Mouse (Mus musculus) C2C12 (cell line): ENCODE measurements around the gene Etnk1. TPM values are rescaled to one million over a fixed set of nuclear protein-coding genes. Genes with fewer than 3 reads are reported as not detected.

Experiments
- H3K27me3 ChIP-seq: one replicate; pipeline ENCODE4 v1.6.1; 2011; ENCODE audit not compliant: control insufficient read depth, insufficient read depth, insufficient read length
- H3K36me3 ChIP-seq: one replicate; pipeline ENCODE4 v1.6.1; 2011; ENCODE audit not compliant: control insufficient read depth, insufficient read depth
- H3K4me3 ChIP-seq: one replicate; pipeline ENCODE4 v1.5.1; 2011; ENCODE audit warnings: mild to moderate bottlenecking, control low read depth; ENCODE audit not compliant: poor library complexity, insufficient read depth, severe bottlenecking
- H3K79me2 ChIP-seq: one replicate; pipeline ENCODE4 v1.6.1; 2011; ENCODE audit not compliant: control insufficient read depth, insufficient read depth
- H3K79me3 ChIP-seq: one replicate; pipeline ENCODE4 v1.6.1; 2011; ENCODE audit warnings: low read depth, control low read depth
- H3ac ChIP-seq: one replicate; pipeline ENCODE3; 2011; ENCODE audit warnings: low read depth; ENCODE audit not compliant: control insufficient read depth, insufficient read length
- CEBPB ChIP-seq: IDR thresholded peaks from one replicate; pipeline ENCODE4 v1.6.1; 2011; ENCODE audit warnings: low read depth, mild to moderate bottlenecking, control low read depth, moderate library complexity
- CTCF ChIP-seq: IDR thresholded peaks from one replicate; pipeline ENCODE4 v1.5.1; 2011; ENCODE audit not compliant: control insufficient read depth, insufficient read depth, insufficient read length
- FOSL1 ChIP-seq: IDR thresholded peaks from one replicate; pipeline ENCODE4 v1.8.0; 2011; ENCODE audit warnings: mild to moderate bottlenecking, low read length; ENCODE audit not compliant: poor library complexity, insufficient read depth, severe bottlenecking
- MAX ChIP-seq: IDR thresholded peaks from one replicate; pipeline ENCODE4 v1.6.1; 2011; ENCODE audit warnings: mild to moderate bottlenecking, control low read depth
- MYOD1 ChIP-seq: IDR thresholded peaks from one replicate; pipeline ENCODE4 v1.6.1; 2011; ENCODE audit warnings: low read depth; ENCODE audit not compliant: control insufficient read depth, insufficient read length
- MYOG ChIP-seq: IDR thresholded peaks from one replicate; pipeline ENCODE4 v1.6.1; 2011; ENCODE audit not compliant: control insufficient read depth, insufficient read length; ENCODE audit errors: extremely low read depth
- USF1 ChIP-seq: IDR thresholded peaks from one replicate; pipeline ENCODE4 v1.6.1; 2011; ENCODE audit warnings: low read depth, mild to moderate bottlenecking, control low read depth, moderate library complexity
- long read RNA-seq, 2 experiments: library from polyadenylated mRNA; unstranded; transcript quantifications; one replicate each; pipeline ENCODE4 v2.0.0; 2019 to 2020
- polyA plus RNA-seq: library from polyadenylated mRNA; unstranded; fragments of >200 nt; fragmentation: generic; extraction: Trizol; gene quantifications from one replicate; pipeline ENCODE4 v1.2.1, GENCODE M21; 2012; ENCODE audit warnings: missing spikeins

Gene Etnk1
- polyA plus RNA-seq: 9.3 TPM
- long read RNA-seq, experiment 1, full-length matches to known transcripts: 4 of 7 reads
- long read RNA-seq, experiment 1, partial matches to known transcripts: 1 of 7 reads
- long read RNA-seq, experiment 1, other reads (novel, unspliced or antisense): 2 of 7 reads
- long read RNA-seq, experiment 2, full-length matches to known transcripts: 55 of 59 reads
- long read RNA-seq, experiment 2, partial matches to known transcripts: 0 of 59 reads
- long read RNA-seq, experiment 2, other reads (novel, unspliced or antisense): 4 of 59 reads

- no peak for TF ChIP-seq MYOG
- TF ChIP-seq USF1: no peak
- TF ChIP-seq FOSL1: no peak
- no peak for TF ChIP-seq MAX
- no peak for TF ChIP-seq CEBPB
- no peak for TF ChIP-seq CTCF
- no peak for TF ChIP-seq MYOD1
These were observed at the start of gene Etnk1 for GRCm38 (mm10) chr6:143166452-143167357. Gene Etnk1 (plus strand): TSS chr6:143167221.

GRCm38 (mm10) chr6:143119325-143119724, 47.7 kb upstream of the Etnk1 start:
- no peaks in the 10 kb centered on the region for H3K79me2 ChIP-seq
- TF ChIP-seq CTCF: no peak
- no peak for TF ChIP-seq MYOG
- no peak for TF ChIP-seq FOSL1
- TF ChIP-seq CEBPB: no peak
- TF ChIP-seq USF1: no peak
- no peak for TF ChIP-seq MAX
- no peak for TF ChIP-seq MYOD1

More at GRCm38 (mm10) chr6:143166452-143167357, at the start of gene Etnk1:
- Histone ChIP-seq H3K36me3 (peaks cover 21% of the 10 kb centered on the region), H3K4me3 (peak within 1 kb of the TSS; percentile 76), H3K79me3 (peaks cover 40% of the 10 kb centered on the region), H3K79me2 (peaks cover 45% of the 10 kb centered on the region), H3ac (peak within 1 kb of the TSS; percentile 72), H3K27me3 (no peaks in the 10 kb centered on the region)

GRCm38 (mm10) chr6:143125721-143126120, 41.3 kb upstream of the Etnk1 start:
- Histone ChIP-seq H3K79me2 (no peaks in the 10 kb centered on the region), H3K36me3 (no peaks in the 10 kb centered on the region)
- TF ChIP-seq MYOG: no peak
- no peak for TF ChIP-seq CTCF
- TF ChIP-seq MYOD1: no peak
- TF ChIP-seq FOSL1: no peak
- no peak for TF ChIP-seq MAX
- TF ChIP-seq USF1: no peak
- no peak for TF ChIP-seq CEBPB

More at GRCm38 (mm10) chr6:143119325-143119724, 47.7 kb upstream of the Etnk1 start:
- Histone ChIP-seq H3K36me3 (no peaks in the 10 kb centered on the region), H3ac (no peak overlapping the region), H3K79me3 (no peaks in the 10 kb centered on the region), H3K4me3 (no peak overlapping the region), H3K27me3 (no peaks in the 10 kb centered on the region)

GRCm38 (mm10) chr6:143129466-143129865, 37.6 kb upstream of the Etnk1 start:
- no peak for TF ChIP-seq MYOG
- TF ChIP-seq CEBPB: no peak
- no peak for TF ChIP-seq USF1
- TF ChIP-seq MYOD1: no peak
- no peak for TF ChIP-seq CTCF
- TF ChIP-seq FOSL1: no peak
- no peak for TF ChIP-seq MAX
- H3ac ChIP-seq: no peak overlapping the region
- no peaks in the 10 kb centered on the region for H3K36me3 ChIP-seq
- H3K4me3 ChIP-seq: no peak overlapping the region
- no peaks in the 10 kb centered on the region for H3K27me3 ChIP-seq
- no peaks in the 10 kb centered on the region for H3K79me3 ChIP-seq
- H3K79me2 ChIP-seq: no peaks in the 10 kb centered on the region

More at GRCm38 (mm10) chr6:143125721-143126120, 41.3 kb upstream of the Etnk1 start:
- Histone ChIP-seq H3K79me3 (no peaks in the 10 kb centered on the region), H3K4me3 (no peak overlapping the region), H3ac (no peak overlapping the region), H3K27me3 (no peaks in the 10 kb centered on the region)

- H3K27me3 ChIP-seq: no peaks in the 10 kb centered on the region
- H3K79me2 ChIP-seq: no peaks in the 10 kb centered on the region
- H3K4me3 ChIP-seq: no peak overlapping the region
- no peak for TF ChIP-seq FOSL1
- TF ChIP-seq CEBPB: no peak
- TF ChIP-seq MYOG: no peak
- TF ChIP-seq MYOD1: no peak
- TF ChIP-seq MAX: no peak
- no peak for TF ChIP-seq CTCF
- no peak for TF ChIP-seq USF1
- no peaks in the 10 kb centered on the region for H3K79me3 ChIP-seq
- H3K36me3 ChIP-seq: no peaks in the 10 kb centered on the region
- H3ac ChIP-seq: no peak overlapping the region
These were observed 37.1 kb upstream of the Etnk1 start for GRCm38 (mm10) chr6:143129952-143130351.
